Mouse (Mus musculus) lung, embryonic 14.5 days (tissue): ENCODE data around the gene Gm45623. TPM values are rescaled to one million over a fixed set of nuclear protein-coding genes. Genes with fewer than 3 reads are reported as not detected.

Source experiments
- ATAC-seq: fragments of 200-750 bp; cut with Nextera tagmentation; 2 replicates; pipeline ENCODE4 v1.8.0; 2017; ENCODE audit warnings: mild to moderate bottlenecking, moderate TSS enrichment, moderate library complexity; ENCODE audit not compliant: insufficient read depth
- DNase-seq: peaks from one replicate; pipeline ENCODE4 v3.0.0-alpha.2; 2015
- H3K27ac ChIP-seq: fragments of 300-500 bp; sonication (generic); 2 replicates; pipeline ENCODE4 v1.5.1; 2014; ENCODE audit warnings: low read depth, mild to moderate bottlenecking, moderate library complexity
- H3K27me3 ChIP-seq: fragments of 300-500 bp; sonication (generic); 2 replicates; pipeline ENCODE4 v1.6.1; 2014; ENCODE audit warnings: low read length, control low read depth; ENCODE audit not compliant: insufficient read depth
- H3K36me3 ChIP-seq: fragments of 300-500 bp; sonication (generic); 2 replicates; pipeline ENCODE4 v1.6.1; 2014; ENCODE audit warnings: control low read depth; ENCODE audit not compliant: insufficient read depth
- H3K4me1 ChIP-seq: fragments of 300-500 bp; sonication (generic); 2 replicates; pipeline ENCODE4 v1.6.1; 2014; ENCODE audit warnings: antibody characterized with exemption, control low read depth; ENCODE audit not compliant: insufficient read depth
- H3K4me2 ChIP-seq: fragments of 300-500 bp; sonication (generic); 2 replicates; pipeline ENCODE4 v1.6.1; 2014; ENCODE audit warnings: mild to moderate bottlenecking
- H3K4me3 ChIP-seq: fragments of 300-500 bp; sonication (generic); 2 replicates; pipeline ENCODE4 v1.5.1; 2014; ENCODE audit warnings: low read depth, low read length
- H3K9ac ChIP-seq: fragments of 300-500 bp; sonication (generic); 2 replicates; pipeline ENCODE4 v1.6.1; 2014
- H3K9me3 ChIP-seq: fragments of 300-500 bp; sonication (generic); 2 replicates; pipeline ENCODE4 v1.6.1; 2016; ENCODE audit warnings: low read depth, low read length, control low read depth
- CTCF ChIP-seq: IDR thresholded peaks from 2 replicates; pipeline ENCODE4 v1.5.1; 2016; ENCODE audit warnings: antibody characterized with exemption, low read depth
- WGBS: fragments of 180-500 bp; shearing (Covaris S2); extraction: QIAGEN DNeasy Blood & Tissue Kit; methylation state at CpG from one replicate; pipeline ENCODE4 v1.1.7; 2014; 5-methylcytosine and 5-hydroxymethylcytosine counted together
- polyA plus RNA-seq: library from polyadenylated mRNA; unstranded; fragments of >200 nt; fragmentation: Nextera tagmentation; extraction: Ambion mirVana; gene quantifications from 2 replicates; pipeline ENCODE4 v1.2.1, GENCODE M21; 2014

Gene Gm45623
- polyA plus RNA-seq, 1 experiment from 2014 or later = 4.6 TPM

GRCm38 (mm10) chr13:56702469-56703221, 51.0 kb downstream of the Gm45623 start, which contains the start of gene Smad5:
Gene Smad5, plus strand, starts transcription at chr13:56703010.
- Histone ChIP-seq H3K4me2 (peak within 1 kb of the TSS; percentile 87), H3K27ac (peak within 1 kb of the TSS; percentile 99), H3K4me3 (peak within 1 kb of the TSS; percentile 74), H3K9ac (peak within 1 kb of the TSS; percentile 96), H3K9me3 (0 out of 2 replicates have a peak, but pooled peaks cover 4% of the 10 kb centered on the region), H3K27me3 (no peaks in the 10 kb centered on the region), H3K4me1 (peaks cover 11% of the 10 kb centered on the region), H3K36me3 (peaks cover 25% of the 10 kb centered on the region; the same call in 1 of the 2 replicates)
- ATAC-seq = peak; percentile 82
- WGBS = 2% methylated on average over 62 of the region's 62 CpGs
- DNase-seq = peak; percentile 95
- TF ChIP-seq CTCF = no peak

Other genes with a start within 250 kb of the Gm45623 start
- 1.7 and 2.2 TPM in 2 replicates for gene Fbxl21, start 231.4 kb downstream of the Gm45623 start, polyA plus RNA-seq
- gene Lect2, start 205.3 kb downstream of the Gm45623 start, polyA plus RNA-seq = not detected in 2 replicates
- 165 and 171 TPM in 2 replicates for gene Tgfbi, start 144.3 kb downstream of the Gm45623 start, polyA plus RNA-seq
- gene Smad5, start 50.8 kb downstream of the Gm45623 start, polyA plus RNA-seq = 59.2 and 62.0 TPM in 2 replicates
- not detected in 2 replicates for gene Trpc7, start 142.2 kb upstream of the Gm45623 start, polyA plus RNA-seq